Mouse (Mus musculus): ENCODE data around the gene D630036H23Rik.
"Not testable (repeated sequence)": the region's sequence is repeated elsewhere in the genome, so short reads cannot be mapped to it uniquely, and the experiment has no call there.

D630036H23Rik gene

GRCm38 (mm10) chr12:36381441-36382340 lies at the start of gene D630036H23Rik, which contains the start of gene Ispd:
TSS of gene D630036H23Rik (minus strand) at chr12:36382181.
TSS of gene Ispd (plus strand) at chr12:36381450.
- DNase-seq (ENCODE audit: low spot score): peak; percentile 85

GRCm38 (mm10) chr12:36426163-36427045 lies 44.4 kb upstream of the D630036H23Rik start:
- DNase-seq (ENCODE audit: low spot score): no peak

GRCm38 (mm10) chr12:36425258-36425657 lies 43.3 kb upstream of the D630036H23Rik start:
- DNase-seq (ENCODE audit: low spot score): no peak

- peak; percentile 10 for DNase-seq (ENCODE audit: low spot score)
Observed at GRCm38 (mm10) chr12:36423677-36424076, 41.7 kb upstream of the D630036H23Rik start.

GRCm38 (mm10) chr12:36395115-36395514 lies 13.1 kb upstream of the D630036H23Rik start:
- DNase-seq (ENCODE audit: low spot score): peak; percentile 21

GRCm38 (mm10) chr12:36386991-36387390 lies 5.0 kb upstream of the D630036H23Rik start:
- no peak for DNase-seq (ENCODE audit: low spot score)

GRCm38 (mm10) chr12:36385386-36385785 lies 3.4 kb upstream of the D630036H23Rik start:
- no peak for DNase-seq (ENCODE audit: low spot score)

GRCm38 (mm10) chr12:36380806-36381205 lies 1.2 kb downstream of the D630036H23Rik start:
- peak; percentile 58 for DNase-seq (ENCODE audit: low spot score)

- no peak for DNase-seq (ENCODE audit: low spot score)
Observed at GRCm38 (mm10) chr12:36380254-36380653, 1.7 kb downstream of the D630036H23Rik start.

GRCm38 (mm10) chr12:36376391-36376790 lies 5.6 kb downstream of the D630036H23Rik start:
- not testable (repeated sequence) for DNase-seq (ENCODE audit: low spot score)

- DNase-seq (ENCODE audit: low spot score): no peak
Observed at GRCm38 (mm10) chr12:36373237-36373998, 8.6 kb downstream of the D630036H23Rik start.

- DNase-seq (ENCODE audit: low spot score): no peak
Observed at GRCm38 (mm10) chr12:36364013-36364412, 18.0 kb downstream of the D630036H23Rik start.

GRCm38 (mm10) chr12:36360693-36361092 lies 21.3 kb downstream of the D630036H23Rik start:
- no peak for DNase-seq (ENCODE audit: low spot score)

- no peak for DNase-seq (ENCODE audit: low spot score)
Observed at GRCm38 (mm10) chr12:36360064-36360463, 21.9 kb downstream of the D630036H23Rik start.

- no peak for DNase-seq (ENCODE audit: low spot score)
Observed at GRCm38 (mm10) chr12:36344131-36344530, 37.9 kb downstream of the D630036H23Rik start.

- DNase-seq (ENCODE audit: low spot score): no peak
Observed at GRCm38 (mm10) chr12:36333837-36334281, 48.1 kb downstream of the D630036H23Rik start.

GRCm38 (mm10) chr12:36332676-36333075 lies 49.3 kb downstream of the D630036H23Rik start:
- DNase-seq (ENCODE audit: low spot score): no peak
